Mouse (Mus musculus): Measurements from ENCODE around the gene Anks1b.
"Not testable (repeated sequence)": the region's sequence is repeated elsewhere in the genome, so short reads cannot be mapped to it uniquely, and the experiment has no call there.

The Anks1b gene

GRCm38 (mm10) chr10:90546635-90547034 lies 673.3 kb downstream of the Anks1b start:
- DNase-seq (ENCODE audit: low read depth, low spot score) = peak; percentile 10

GRCm38 (mm10) chr10:90562906-90563305 lies 689.6 kb downstream of the Anks1b start:
- DNase-seq (ENCODE audit: low read depth, low spot score) = no peak

- peak; percentile 72 for DNase-seq (ENCODE audit: low read depth, low spot score)
Measured at GRCm38 (mm10) chr10:90576191-90577098, 703.1 kb downstream of the Anks1b start.

GRCm38 (mm10) chr10:90577099-90577461 lies 703.8 kb downstream of the Anks1b start:
- no peak for DNase-seq (ENCODE audit: low read depth, low spot score)

- DNase-seq (ENCODE audit: low read depth, low spot score) = no peak
Measured at GRCm38 (mm10) chr10:90577777-90578176, 704.5 kb downstream of the Anks1b start.

GRCm38 (mm10) chr10:90579970-90580369 lies 706.7 kb downstream of the Anks1b start:
- DNase-seq (ENCODE audit: low read depth, low spot score) = no peak

- no peak for DNase-seq (ENCODE audit: low read depth, low spot score)
Measured at GRCm38 (mm10) chr10:90584052-90584451, 710.7 kb downstream of the Anks1b start.

GRCm38 (mm10) chr10:90596142-90596541 lies 722.8 kb downstream of the Anks1b start:
- peak; percentile 69 for DNase-seq (ENCODE audit: low read depth, low spot score)

GRCm38 (mm10) chr10:90596576-90596975 lies 723.3 kb downstream of the Anks1b start:
- no peak for DNase-seq (ENCODE audit: low read depth, low spot score)

GRCm38 (mm10) chr10:90599149-90599548 lies 725.8 kb downstream of the Anks1b start:
- no peak for DNase-seq (ENCODE audit: low read depth, low spot score)

- DNase-seq (ENCODE audit: low read depth, low spot score) = no peak
Measured at GRCm38 (mm10) chr10:90599726-90600531, 726.6 kb downstream of the Anks1b start.

GRCm38 (mm10) chr10:90607586-90607985 lies 734.3 kb downstream of the Anks1b start:
- no peak for DNase-seq (ENCODE audit: low read depth, low spot score)

GRCm38 (mm10) chr10:90609437-90609836 lies 736.1 kb downstream of the Anks1b start:
- DNase-seq (ENCODE audit: low read depth, low spot score) = no peak

- DNase-seq (ENCODE audit: low read depth, low spot score) = no peak
Measured at GRCm38 (mm10) chr10:90613051-90613450, 739.7 kb downstream of the Anks1b start.

- DNase-seq (ENCODE audit: low read depth, low spot score) = peak; percentile 45
Measured at GRCm38 (mm10) chr10:90615196-90615595, 741.9 kb downstream of the Anks1b start.

- DNase-seq (ENCODE audit: low read depth, low spot score) = no peak
Measured at GRCm38 (mm10) chr10:90616622-90617021, 743.3 kb downstream of the Anks1b start.

- no peak for DNase-seq (ENCODE audit: low read depth, low spot score)
Measured at GRCm38 (mm10) chr10:90617664-90618296, 744.5 kb downstream of the Anks1b start.

- no peak for DNase-seq (ENCODE audit: low read depth, low spot score)
Measured at GRCm38 (mm10) chr10:90627532-90627931, 754.2 kb downstream of the Anks1b start.

- DNase-seq (ENCODE audit: low read depth, low spot score) = no peak
Measured at GRCm38 (mm10) chr10:90630099-90630698, 756.9 kb downstream of the Anks1b start.

GRCm38 (mm10) chr10:90630794-90631193 lies 757.5 kb downstream of the Anks1b start:
- DNase-seq (ENCODE audit: low read depth, low spot score) = not testable (repeated sequence)

- DNase-seq (ENCODE audit: low read depth, low spot score) = no peak
Measured at GRCm38 (mm10) chr10:90637352-90637751, 764.0 kb downstream of the Anks1b start.

GRCm38 (mm10) chr10:90649681-90650080 lies 776.4 kb downstream of the Anks1b start:
- DNase-seq (ENCODE audit: low read depth, low spot score) = no peak
